Mouse (Mus musculus): ENCODE measurements around the gene Maml2.

Gene Maml2

DNA sequence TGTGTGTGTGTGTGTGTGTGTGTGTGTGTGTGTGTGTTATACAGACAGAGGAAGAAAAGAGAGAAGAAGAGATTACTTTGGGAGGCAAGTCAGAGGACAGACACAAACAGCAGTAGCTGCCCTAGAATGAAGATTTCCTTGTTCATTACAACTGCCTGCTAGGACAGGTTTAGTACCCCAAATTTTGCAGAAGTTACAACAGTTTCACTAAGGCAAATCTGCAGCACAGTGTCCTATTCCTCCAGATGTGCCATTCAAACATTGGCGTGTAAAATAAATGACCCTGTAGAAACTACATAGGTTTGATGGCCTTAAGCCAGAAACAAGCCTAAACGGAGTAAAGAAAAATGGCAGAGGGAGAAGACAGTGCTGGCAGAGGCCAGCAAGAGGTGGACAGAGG, 195.1 kb downstream of the Maml2 start:
- DNase-seq (ENCODE audit: low read depth, low spot score), result no peak

DNA sequence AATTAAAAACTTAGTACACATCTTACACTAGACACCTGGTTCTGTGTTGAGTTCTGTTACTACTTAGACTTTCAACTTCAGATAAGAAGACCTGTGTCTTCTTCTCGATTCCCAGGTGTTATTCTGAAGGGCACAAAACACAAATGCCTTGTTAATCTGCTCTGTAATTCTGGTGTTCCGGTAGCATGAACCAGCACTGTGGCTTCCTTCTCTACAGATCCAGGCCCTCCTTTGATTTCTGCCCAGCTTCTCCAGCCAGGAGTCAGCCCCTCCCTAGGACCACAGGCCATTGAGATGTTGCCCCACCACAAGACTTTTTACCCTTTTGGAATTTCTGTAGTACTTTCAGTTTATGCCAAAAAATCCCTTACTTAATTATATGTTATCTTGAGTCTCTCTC, 196.0 kb downstream of the Maml2 start:
- DNase-seq (ENCODE audit: low read depth, low spot score), result no peak

DNA sequence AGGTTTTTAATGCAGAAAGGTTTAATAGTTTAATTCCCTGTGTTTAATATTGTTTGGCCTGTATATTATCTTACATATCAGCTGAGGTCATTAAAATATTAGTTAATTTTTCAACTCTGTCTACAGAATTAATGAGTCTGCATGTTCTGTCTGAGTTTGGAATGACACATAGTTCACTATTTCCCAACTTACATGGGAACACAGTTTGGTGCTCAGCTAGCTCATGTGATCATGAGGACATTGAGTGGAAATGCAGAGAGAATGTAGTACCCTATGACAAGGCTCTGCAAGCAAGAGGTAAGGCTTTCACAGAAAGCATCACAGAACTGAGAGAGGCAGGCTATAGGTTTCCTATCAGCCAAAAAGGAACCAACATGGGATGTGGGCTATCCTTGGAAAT, 197.8 kb downstream of the Maml2 start:
- no peak for DNase-seq (ENCODE audit: low read depth, low spot score)

DNA sequence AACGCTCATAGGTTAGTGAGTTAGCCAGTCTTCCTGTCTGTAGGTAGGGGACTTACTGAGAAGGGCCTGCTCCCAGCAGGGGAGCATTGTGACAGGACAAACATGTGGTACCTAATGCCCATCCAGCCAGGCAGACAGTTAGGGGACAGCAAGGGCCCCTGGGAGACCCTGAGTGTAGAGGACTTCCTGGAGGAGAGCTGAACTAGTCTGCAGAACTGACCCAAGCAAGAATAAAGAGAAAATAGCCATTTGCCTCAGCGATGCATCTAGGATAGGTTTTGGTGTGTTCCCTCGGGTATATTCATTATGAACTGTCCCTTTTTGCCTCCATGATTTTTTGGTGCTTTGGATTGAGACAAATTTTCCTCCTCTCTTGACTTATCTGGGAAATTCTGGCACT, 199.3 kb downstream of the Maml2 start:
- DNase-seq (ENCODE audit: low read depth, low spot score), result no peak

DNA sequence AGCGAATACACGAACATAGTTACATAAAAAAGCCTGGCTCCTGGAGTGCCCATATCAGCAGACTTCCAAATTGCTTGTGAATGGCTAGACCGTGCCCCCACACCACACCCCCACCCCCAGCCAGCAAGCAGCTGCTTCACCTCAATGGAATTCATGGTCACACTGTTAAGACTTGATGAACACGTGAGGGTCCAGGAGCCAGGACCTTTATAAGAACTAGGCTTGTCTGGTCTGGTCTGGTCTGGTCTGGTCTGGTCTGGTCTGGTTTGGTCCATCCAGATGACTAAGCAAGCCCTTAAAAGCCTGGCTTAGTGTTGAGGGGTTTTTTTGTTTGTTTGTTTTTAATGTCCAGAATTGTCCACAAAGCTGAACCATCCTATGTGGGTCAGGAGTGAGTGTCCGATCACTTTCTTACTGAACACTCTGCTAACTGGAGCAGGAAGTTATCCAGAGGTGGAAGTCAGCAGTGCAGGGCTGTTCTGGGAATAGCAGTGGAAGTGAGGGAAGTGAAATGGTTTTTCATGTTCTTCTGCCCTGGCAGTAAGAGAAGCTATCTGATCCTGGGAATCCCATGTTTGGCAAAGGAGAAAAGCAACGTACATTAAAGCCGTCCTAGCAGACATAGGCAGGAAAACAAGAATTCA, 200.1 kb downstream of the Maml2 start:
- no peak for DNase-seq (ENCODE audit: low read depth, low spot score)

DNA sequence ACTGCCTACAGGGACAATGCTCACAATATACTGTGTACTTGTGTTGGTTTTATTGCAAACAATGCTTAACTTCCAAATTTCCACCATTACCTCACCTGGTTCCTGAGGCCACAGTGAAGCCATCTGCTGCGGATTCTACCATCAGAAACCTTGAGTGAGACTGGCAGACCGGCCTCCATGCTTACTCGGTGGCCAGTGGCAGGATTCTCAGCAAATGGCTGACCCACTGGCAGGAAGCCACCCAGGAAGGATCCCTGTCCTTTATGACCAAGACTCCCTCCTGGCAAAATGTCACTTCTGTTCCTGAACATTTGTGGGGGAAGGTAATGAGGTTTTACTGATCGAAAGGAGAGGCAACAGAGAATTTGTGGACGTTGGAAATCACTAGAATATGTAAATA, 202.3 kb downstream of the Maml2 start:
- DNase-seq (ENCODE audit: low read depth, low spot score), result no peak

DNA sequence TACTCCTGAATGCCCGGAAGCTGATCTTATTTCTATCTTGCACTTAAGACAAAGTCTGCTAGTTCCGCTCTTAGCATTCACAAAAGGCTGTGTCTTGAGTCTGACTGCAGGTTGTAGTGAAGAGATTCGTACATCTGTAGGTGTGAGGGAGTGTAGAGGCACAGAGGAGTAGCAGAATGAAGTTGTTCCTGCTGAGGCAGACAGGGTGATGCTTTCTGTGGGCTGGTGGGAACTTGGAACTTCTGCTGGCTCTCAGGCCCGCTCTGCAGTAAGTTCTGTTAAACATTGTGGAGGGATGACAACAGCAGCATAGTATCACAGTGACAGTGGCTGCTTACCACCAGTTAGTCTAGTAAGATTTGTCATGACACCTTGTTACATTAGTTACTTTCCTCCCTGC, 207.3 kb downstream of the Maml2 start:
- no peak for DNase-seq (ENCODE audit: low read depth, low spot score)

DNA sequence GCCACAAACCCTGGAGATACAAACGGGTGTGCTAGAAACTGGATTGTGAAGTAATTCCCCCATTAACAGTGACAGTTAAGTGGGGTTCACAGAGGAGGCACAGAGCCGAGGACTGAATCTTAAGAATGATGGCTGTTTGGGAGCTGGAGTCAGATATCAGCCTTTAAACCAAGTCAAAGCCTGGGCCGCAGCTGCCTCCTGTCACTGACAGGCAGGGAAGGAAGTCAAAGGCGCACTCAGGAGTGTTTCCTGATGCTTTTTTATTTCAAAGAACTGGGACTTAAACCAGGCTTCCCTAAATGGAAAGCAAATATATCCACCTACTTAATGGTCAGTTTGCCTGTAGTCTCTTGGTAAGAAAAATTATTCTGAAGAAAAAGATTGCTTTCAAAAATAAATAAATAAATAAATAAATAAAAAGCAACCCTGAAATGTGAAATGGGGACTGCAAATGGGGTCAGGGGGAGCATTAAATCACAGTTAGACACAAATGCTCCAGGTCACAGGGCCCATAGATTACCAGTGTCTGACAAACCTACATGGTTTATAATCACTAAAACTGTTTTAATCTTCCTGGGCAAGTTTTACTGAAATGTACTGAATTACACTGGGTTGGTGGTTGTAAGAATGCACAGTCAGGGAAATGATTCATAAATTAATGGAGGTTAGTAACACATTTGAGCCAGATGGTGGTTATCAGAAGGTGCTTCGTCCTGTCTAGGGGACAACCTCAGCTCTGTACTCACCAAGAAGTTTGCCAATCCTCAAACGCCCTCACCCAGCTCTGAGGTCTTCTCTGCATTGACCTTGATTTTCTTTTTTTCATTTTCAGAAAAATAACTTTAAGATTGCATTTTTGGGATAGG, 209.4 kb downstream of the Maml2 start:
- no peak for DNase-seq (ENCODE audit: low read depth, low spot score)

DNA sequence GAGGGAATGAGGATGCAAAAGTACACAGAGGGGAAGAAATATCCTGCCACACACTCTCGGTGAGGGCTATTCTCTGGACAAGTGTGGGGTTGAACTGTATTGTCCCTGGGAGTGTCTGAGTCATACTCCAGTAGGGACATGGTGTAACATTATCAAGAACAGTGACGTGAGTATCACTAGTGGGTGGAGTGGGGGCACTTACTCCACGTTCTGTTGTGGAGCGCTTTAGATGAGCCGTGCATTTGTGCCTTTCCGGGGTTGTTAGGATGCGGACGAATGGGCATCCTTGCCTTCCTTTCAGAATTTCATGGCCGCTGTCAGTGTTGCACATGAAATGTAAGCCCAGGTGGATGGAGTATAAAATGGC, 210.0 kb downstream of the Maml2 start:
- no peak for DNase-seq (ENCODE audit: low read depth, low spot score)

DNA sequence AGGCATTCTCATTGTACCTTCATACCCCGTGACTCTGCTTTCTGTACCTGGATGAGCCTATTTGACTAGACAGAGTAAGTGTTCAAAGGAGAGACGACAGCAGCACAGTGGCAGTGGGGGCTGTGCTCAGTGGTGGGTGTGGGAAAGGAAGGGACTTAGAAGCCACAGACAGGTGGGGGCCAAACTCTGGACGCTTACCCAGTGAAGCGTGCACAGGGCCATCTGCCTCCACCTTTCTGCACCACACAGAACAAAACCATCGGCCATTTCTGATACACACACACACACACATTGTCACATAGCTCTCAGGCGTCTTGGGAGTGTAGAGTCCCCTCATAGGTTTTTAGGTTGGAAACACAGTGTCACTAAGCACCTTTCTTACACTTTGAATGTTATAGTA, 212.0 kb downstream of the Maml2 start:
- DNase-seq (ENCODE audit: low read depth, low spot score), result no peak

DNA sequence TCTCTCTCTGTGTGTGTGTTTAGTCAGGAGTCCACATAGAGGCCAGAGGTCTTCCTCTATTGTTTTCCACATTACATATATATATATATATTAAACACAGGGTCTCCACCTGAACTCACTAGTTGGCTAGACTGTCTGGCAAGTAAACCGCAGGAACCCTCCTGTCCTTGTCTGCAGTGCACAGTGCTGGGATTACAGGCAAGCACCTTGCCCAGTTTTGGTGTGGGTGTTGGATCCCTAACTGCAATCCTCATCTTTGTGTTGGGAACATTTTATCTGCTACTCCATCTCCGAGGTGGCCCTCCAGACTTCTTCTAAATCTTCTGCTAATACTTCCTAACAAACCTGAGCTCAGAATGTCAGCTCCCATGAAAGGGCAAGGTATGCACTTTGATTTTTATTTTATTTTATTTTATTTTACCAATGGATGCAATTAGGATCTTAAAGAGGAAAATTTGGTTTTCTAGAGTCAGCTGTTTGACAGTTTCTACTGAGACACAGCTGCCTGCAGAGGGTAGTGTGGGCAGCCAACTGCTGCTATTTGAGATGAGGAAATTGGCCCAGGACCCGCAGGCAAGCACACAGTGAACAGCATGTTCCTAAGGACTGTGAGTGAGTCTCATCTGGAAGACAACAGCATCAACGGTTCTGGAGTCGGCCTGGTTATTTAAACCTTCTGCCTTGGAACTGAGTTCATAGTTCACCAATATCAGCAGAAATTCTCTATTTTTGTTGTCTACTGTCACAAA, 213.0 kb downstream of the Maml2 start:
- DNase-seq (ENCODE audit: low read depth, low spot score), result no peak

DNA sequence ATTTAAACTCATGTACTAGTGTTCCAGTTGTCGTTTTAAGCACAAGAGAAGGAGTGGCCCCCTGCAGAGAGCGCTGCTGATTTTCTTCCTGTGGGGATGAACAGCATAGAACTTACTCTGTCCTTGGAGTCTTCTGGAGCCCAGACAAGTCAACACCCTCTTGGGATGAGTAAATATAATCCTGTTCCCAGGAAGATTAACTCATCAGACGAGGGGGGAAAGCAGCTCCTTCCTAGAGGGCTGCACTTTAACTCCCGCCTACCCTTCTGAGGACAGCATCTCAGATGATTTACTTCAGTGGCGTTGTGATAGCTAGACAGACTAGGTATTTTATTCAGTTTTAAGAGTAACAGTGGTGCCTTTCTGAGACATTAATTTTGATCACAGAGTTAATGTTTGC, 215.4 kb downstream of the Maml2 start:
- DNase-seq (ENCODE audit: low read depth, low spot score), result no peak

DNA sequence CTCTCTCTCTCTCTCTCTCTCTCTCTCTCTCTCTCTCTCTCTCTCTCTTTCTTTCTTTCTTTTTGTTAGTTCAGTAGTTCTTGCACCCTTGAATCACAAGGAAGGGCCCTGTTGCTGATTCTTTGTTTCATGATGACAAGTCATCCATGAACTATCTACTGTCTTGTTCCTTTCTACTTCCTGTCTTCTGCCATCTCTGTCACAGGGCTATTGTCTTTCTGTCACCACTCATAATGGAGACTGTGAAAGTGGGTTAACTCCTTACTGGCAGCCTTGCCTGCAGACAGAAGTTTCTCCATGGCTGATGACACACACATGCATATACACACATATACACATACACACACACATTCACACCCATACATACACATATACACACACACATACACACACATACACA, 216.7 kb downstream of the Maml2 start:
- no peak for DNase-seq (ENCODE audit: low read depth, low spot score)

DNA sequence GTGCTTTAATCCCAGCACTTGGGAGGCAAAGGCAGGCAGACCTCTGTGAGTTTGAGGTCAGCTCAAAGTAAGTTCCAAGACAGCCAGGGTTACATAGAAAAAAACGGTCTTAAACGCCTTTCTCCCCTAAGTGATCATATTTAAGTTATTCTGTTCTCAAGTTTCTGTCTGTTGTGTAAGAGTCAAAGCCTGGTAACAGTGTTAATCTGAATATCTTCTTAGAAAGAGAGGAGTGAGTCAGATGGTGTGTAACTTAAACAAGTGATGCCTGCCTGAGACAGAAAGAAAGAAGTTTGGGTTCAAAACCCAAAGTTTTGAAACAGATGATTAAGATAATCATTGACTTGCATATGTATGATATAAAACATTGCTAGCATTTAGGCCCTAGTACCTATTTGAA, 218.2 kb downstream of the Maml2 start:
- no peak for DNase-seq (ENCODE audit: low read depth, low spot score)

DNA sequence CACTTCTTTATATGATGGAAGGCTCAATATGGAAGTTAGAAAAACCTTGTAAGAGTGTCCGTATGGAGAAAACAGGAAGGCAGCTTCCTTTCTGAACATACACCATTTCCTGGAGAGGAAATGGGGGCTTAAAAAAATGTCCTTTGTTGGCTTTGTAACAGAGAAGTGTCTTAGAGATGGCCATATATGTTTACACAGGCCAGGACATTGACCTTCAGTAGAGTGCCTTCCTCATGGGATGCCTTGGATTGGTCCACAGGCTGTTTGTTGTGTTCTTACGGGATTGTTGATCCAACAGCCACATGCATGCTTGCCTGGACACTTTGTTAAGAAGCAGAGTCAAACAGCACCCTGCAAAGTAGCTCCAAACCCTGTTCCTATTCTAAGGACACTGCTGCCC, 220.3 kb downstream of the Maml2 start:
- DNase-seq (ENCODE audit: low read depth, low spot score), result no peak

DNA sequence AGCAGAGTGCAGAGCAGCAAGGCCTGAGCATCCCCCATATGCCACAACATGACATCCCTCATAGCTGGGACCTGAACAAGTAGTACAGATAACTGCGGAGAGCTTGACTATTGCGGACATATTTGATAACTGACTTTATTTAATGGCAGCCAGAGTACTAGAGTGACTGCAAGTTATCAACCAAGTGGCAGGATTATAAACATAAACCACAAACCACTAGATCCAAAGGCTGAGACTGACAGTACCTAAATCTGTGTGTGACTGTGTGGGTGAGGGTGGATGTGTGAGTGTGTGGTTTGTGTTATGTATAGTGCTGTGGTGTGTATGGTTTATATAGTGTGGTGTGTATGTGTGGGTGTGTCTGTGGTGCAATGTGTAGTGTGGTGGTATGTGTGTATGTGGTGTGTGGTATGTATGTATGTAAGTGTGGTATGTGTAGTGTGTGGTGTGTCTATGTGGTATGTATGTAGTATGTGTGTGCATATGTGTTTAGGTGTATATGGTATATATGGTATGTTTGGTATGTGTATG, 220.7 kb downstream of the Maml2 start:
- DNase-seq (ENCODE audit: low read depth, low spot score), result no peak

DNA sequence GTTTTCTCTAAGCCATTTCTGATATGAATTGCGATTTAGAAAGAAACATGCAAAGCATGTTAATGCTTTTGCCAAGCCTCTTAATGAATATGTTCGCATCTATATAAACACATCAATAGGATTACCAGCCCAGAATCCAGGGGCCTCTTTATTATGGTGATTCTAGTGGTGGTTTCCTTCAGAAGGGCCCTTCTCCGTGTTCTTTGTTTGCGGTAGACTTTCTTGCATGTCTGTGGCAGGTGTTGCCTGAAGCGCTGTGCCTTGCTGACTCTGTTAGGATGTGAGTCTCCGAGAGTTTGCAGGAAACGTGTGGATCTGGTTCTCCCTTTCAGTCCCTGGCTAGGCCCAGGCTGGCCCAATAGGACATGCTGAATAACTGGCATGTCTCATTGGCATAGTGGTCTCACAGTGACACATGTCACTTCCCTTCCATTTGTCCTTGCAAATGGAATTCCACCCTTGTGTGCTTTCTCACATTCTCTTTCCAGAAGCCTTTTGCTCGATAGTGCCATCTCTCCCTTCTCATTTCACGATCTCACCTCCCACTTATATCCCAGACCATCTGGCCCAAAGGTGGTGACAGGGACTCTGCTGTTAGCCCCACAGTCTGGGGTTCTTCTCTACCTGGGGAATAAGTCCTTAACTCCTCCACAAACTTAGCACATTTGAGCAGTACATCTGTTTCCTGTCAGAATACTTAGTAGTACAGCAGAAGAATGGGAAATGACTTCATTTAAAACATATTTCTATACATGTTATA, 224.5 kb downstream of the Maml2 start:
- DNase-seq (ENCODE audit: low read depth, low spot score), result no peak

DNA sequence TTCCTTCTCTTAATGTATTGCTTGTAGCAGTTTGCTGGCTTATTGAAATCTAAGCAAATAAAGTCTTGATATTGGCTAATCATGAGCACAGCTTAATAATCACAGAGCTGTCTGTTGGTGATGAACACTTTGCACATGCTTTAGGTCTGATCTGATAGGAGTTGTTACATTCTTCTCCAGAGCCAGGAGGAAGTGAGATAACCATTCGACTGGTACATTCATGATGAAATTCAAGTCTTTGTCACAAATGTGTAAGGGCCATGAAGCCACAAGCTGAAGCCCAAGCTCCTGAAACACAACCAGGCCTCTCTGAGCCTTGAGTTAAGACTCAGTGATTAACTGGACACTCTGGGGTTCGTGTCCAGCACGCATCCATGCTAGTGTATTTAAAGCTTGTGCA, 225.3 kb downstream of the Maml2 start:
- no peak for DNase-seq (ENCODE audit: low read depth, low spot score)

DNA sequence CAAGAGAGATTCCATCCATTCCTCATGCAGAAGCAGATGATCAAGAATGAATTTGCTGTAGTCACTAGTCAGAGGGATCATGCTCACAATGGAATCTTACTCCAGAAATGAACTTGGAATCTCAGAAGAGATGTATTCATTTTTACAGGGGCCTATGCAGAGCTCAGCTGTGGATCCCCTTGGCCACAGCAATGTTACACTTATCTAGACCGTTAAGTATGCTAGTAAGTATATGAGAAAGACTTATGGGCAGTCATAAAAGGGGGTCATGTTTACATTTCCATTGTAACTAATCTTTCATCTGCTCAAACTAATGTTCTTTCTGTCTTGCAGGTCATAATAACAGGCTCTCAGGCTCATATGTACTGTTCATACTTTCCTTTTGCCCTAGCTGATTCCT, 227.3 kb downstream of the Maml2 start:
- no peak for DNase-seq (ENCODE audit: low read depth, low spot score)

DNA sequence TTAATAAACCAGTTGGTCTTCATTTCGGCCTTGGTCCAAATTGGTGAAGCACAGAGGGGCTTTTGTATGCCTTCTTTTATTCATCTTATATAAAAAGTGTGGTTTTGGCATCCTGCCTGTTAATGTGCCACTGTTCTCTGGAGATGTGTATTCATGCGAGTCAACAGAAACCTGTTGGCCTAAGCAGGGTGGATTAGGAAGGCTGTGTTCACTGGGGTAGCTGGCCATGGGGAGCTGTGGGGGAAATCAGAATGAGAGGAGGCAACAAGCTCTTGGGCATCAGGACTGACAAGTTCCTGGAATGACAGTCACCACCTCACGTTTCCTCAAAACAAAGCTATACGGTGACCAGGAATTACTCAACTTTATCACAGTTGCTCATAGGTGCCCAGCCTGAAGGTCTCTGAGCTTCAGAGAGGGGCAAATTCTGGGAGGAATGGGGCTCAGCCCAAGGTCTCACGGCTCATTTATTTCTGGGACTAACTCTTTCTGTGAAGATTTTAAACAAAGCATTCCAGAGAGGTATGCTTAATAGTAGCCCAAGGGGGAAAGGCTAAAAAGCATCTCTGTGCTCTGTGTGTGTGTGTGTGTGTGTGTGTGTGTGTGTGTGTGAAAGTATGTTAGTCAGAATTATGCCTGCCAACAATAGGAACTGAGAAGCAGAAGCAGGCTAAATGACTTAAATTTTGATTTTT, 228.0 kb downstream of the Maml2 start:
- DNase-seq (ENCODE audit: low read depth, low spot score), result no peak

DNA sequence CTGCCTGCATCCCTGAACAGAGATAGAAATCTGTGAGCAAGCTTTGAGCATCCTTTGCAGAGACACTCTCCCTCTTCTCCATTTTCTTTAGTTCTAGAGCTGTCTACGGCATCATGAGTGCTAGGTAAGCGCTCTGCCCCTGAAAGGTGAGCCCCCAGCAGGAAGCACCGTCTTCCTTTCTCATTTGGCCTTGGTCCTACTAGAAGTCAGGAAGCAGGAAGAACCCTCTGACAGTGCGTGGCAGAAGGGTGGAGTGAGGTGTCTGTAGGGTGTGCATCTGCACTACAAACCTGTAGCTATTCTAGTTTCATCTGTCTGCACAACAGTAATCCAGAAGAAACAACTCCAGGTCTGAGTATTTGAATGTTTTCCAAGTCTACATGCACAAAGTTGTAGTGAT, 232.8 kb downstream of the Maml2 start:
- DNase-seq (ENCODE audit: low read depth, low spot score), result no peak

All from brain, embryonic 18.5 days (tissue).